ENCODE assay signal across 8 mouse cellular contexts in the genomic region with DNA sequence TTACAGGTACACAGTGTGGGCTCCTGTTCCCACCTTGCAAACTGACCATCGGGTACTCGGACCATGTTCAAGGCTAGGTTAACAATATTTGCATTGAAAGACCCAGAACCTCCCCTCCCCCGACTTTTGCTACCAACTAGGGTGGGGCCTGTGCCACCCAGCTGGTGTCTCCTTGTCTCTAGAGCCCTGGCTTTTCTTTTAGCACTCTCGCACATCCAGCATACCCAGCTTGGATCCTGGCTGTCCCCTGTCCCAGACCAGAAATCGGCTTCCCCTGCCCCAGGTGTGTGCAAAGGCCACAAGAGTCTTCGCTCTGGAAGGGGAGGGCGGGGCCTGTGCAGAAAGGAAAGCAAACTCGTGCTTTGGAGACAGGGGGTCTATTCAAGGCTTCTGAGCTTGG.
DNase-seq lines count a peak whose midpoint lies in the region; ATAC-seq lines count a peak whose summit lies in the region.

No protein-coding gene starts in this region.

- H3K9me3 ChIP-seq in kidney, embryonic 15.5 days (replicated peaks) = no peaks in the 10 kb centered on the region
- H3K9me3 ChIP-seq in forebrain, embryonic 13.5 days (replicated peaks) = no peaks in the 10 kb centered on the region
- no peaks in the 10 kb centered on the region for H3K9me3 ChIP-seq in limb, embryonic 15.5 days
- no peaks in the 10 kb centered on the region for H3K9me3 ChIP-seq in neural tube, embryonic 15.5 days (replicated peaks)

- 23% methylated on average over 8 of the region's 8 CpGs for WGBS in kidney, embryonic 15.5 days
- WGBS in forebrain, embryonic 13.5 days = 10% methylated on average over 8 of the region's 8 CpGs
- 17% methylated on average over 8 of the region's 8 CpGs for WGBS in limb, embryonic 15.5 days
- WGBS in neural tube, embryonic 15.5 days = 13% methylated on average over 8 of the region's 8 CpGs

- peak overlapping the region; percentile 37; the same call in 1 of the 2 replicates for H3K4me3 ChIP-seq in kidney, embryonic 15.5 days (replicated peaks)
- peak overlapping the region; percentile 28; the same call in 1 of the 2 replicates for H3K4me3 ChIP-seq in forebrain, embryonic 13.5 days
- H3K4me3 ChIP-seq in limb, embryonic 15.5 days = peak overlapping the region; percentile 37; the same call in 1 of the 2 replicates
- no peak overlapping the region for H3K4me3 ChIP-seq in neural tube, embryonic 15.5 days (replicated peaks)

- H3K27ac ChIP-seq in kidney, embryonic 15.5 days = 0 out of 2 replicates have a peak overlapping the region, but pooled peaks have one; percentile 84
- peak overlapping the region; percentile 92; the same call in 1 of the 2 replicates for H3K27ac ChIP-seq in forebrain, embryonic 13.5 days
- 0 out of 2 replicates have a peak overlapping the region, but pooled peaks have one; percentile 85 for H3K27ac ChIP-seq in limb, embryonic 15.5 days
- H3K27ac ChIP-seq in neural tube, embryonic 15.5 days (replicated peaks) = peak overlapping the region; percentile 93

- H3K9ac ChIP-seq in kidney, embryonic 15.5 days = no peak overlapping the region
- no peak overlapping the region for H3K9ac ChIP-seq in forebrain, embryonic 13.5 days
- H3K9ac ChIP-seq in limb, embryonic 15.5 days = no peak overlapping the region
- H3K9ac ChIP-seq in neural tube, embryonic 15.5 days (replicated peaks) = no peak overlapping the region

- peak overlapping the region; percentile 58 for H3K4me2 ChIP-seq in kidney, embryonic 15.5 days
- H3K4me2 ChIP-seq in forebrain, embryonic 13.5 days = peak overlapping the region; percentile 53
- peak overlapping the region; percentile 46; the same call in 1 of the 2 replicates for H3K4me2 ChIP-seq in limb, embryonic 15.5 days
- H3K4me2 ChIP-seq in neural tube, embryonic 15.5 days = peak overlapping the region; percentile 67

- ATAC-seq in kidney, embryonic 15.5 days (replicated peaks; ENCODE audit: low FRiP score) = peak; percentile 5; the same call in 1 of the 2 replicates
- 0 out of 2 replicates have a peak, but pooled peaks have one; percentile 4 for ATAC-seq in forebrain, embryonic 13.5 days
- no peak for ATAC-seq in limb, embryonic 15.5 days (ENCODE audit: insufficient number of reproducible peaks, low FRiP score, low TSS enrichment, low read depth)
- peak; percentile 7; the same call in 1 of the 2 replicates for ATAC-seq in neural tube, embryonic 15.5 days (ENCODE audit: low FRiP score)

- H3K36me3 ChIP-seq in kidney, embryonic 15.5 days = no peaks in the 10 kb centered on the region
- H3K36me3 ChIP-seq in forebrain, embryonic 13.5 days (ENCODE audit: poor library complexity, severe bottlenecking) = no peaks in the 10 kb centered on the region
- H3K36me3 ChIP-seq in limb, embryonic 15.5 days = no peaks in the 10 kb centered on the region
- H3K36me3 ChIP-seq in neural tube, embryonic 15.5 days = no peaks in the 10 kb centered on the region

- H3K27me3 ChIP-seq in kidney, embryonic 15.5 days = no peaks in the 10 kb centered on the region
- no peaks in the 10 kb centered on the region for H3K27me3 ChIP-seq in forebrain, embryonic 13.5 days
- no peaks in the 10 kb centered on the region for H3K27me3 ChIP-seq in limb, embryonic 15.5 days
- no peaks in the 10 kb centered on the region for H3K27me3 ChIP-seq in neural tube, embryonic 15.5 days (replicated peaks)

- DNase-seq in kidney, adult 11 months = no peak
- peak; percentile 55 for DNase-seq in ZHBTc4 (ENCODE audit: low read depth, low spot score)
- DNase-seq in ovary, postnatal 14 days (ENCODE audit: low spot score) = no peak
- no peak for DNase-seq in adrenal gland, postnatal 4 days (ENCODE audit: low spot score in 2 of 2)

- H3K4me1 ChIP-seq in kidney, embryonic 15.5 days = peaks cover 48% of the 10 kb centered on the region
- H3K4me1 ChIP-seq in forebrain, embryonic 13.5 days = peaks cover 34% of the 10 kb centered on the region
- H3K4me1 ChIP-seq in limb, embryonic 15.5 days = peaks cover 37% of the 10 kb centered on the region
- peaks cover 40% of the 10 kb centered on the region for H3K4me1 ChIP-seq in neural tube, embryonic 15.5 days
